Mouse (Mus musculus): ENCODE measurements at regions not wholly inside any gene's neighbourhood (a gene's known extent, or its start where the extent isn't known, plus 50 kb on each side); places are given as distances from the start of the nearest gene placed in this dataset.

DNA sequence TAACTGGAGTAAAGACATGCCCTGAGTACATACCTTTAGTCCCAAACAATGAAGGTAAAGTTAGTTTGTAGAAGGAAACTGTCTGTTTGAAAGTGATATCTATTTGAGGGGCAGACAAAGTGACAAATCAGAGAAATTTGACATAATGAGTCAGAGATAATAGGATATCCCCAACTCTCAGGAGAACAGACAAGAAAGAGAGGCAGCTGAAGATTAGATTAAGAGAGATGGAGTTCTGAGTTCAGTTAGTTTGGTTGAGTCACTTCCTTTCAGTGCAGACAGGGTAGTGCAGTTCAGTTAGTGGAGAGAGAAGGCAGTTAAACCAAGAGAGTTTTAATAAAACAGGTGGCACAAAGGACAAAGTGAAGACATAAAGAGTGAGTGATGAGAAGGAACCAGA is 477.4 kb upstream of the Diaph2 start:
- DNase-seq (ENCODE audit: low read depth, low spot score) = no peak

DNA sequence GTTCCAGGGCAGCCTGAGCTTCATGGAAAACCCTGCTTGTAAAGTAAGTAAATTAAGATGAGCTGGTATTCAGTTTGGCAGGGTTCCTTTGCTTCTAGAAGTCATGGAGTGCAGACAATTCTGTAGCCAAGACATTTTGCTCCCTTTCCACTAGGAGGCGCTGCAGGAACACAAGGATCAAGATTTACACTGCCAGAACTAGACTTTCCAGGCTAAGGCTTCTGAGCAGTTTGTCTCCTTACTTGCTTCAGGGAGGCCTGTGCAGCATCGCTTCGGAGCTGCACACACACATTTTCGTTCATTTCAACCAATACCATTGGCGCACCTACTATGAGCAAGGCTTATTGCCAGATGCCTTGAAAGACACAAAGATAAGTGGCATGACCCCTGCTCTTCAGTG is 445.6 kb upstream of the Diaph2 start:
- DNase-seq (ENCODE audit: low read depth, low spot score) = peak; percentile 84

DNA sequence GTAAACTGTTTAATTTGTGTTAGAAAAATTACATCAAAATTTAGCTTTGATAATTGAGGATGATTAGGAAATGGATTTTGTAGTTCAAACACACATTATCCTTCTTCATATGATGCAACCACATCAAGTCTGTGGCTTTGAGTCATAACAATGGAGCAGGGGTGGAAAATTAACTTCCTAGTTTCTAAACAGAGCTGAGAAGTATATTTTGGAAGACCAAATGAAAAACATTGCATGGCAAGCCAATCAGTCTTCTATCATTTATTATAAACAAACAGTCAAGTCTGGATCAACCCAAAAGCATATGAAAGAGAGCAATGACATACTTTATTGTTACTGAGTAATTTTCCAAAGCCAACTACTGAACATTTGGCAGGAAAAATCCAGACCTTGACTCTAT is 440.2 kb upstream of the Diaph2 start:
- DNase-seq (ENCODE audit: low read depth, low spot score) = no peak

DNA sequence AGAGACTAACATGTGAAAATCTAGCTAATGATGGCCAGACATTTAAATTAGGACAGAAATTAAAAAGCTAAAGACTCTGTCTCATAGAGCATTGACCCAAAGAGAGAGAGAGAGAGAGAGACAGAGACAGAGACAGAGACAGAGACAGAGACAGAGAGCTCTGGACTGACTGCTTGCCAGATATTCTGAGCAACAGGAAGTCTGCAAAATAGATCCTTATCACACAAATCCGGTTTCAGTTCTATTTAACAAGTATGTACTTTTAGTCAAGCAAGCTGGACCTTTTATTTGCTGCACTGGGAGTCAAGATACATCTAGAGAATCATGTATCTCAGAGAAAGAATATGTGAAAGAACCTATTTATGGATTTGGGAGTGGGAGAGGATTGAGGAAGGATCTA is 420.1 kb upstream of the Diaph2 start:
- DNase-seq (ENCODE audit: low read depth, low spot score) = no peak

DNA sequence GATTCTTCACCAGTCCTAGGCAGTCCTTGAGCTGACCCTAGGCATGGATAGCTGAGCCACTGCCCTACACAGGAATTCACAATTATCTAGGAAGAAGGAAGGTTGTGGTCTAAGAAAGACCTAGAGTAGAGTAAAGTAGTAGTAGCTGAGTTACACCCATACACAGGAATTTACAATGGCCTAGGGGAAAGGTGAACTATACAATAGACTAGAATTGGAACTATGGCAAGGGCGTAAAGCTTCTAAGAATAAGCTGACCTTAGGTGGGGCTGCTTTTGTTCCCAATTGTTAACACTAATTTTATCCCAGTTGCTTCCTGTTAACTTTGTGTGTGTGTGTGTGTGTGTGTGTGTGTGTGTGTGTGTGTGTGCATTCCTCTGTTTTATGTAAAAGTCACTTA is 416.7 kb upstream of the Diaph2 start:
- no peak for DNase-seq (ENCODE audit: low read depth, low spot score)
